Mouse (Mus musculus) erythroblast, embryonic 14.5 days (primary cell): ENCODE measurements around the gene Kmt2b. TPM values are rescaled to one million over a fixed set of nuclear protein-coding genes. Genes with fewer than 3 reads are reported as not detected.

Experiments
- H3K27me3 ChIP-seq: 2 replicates; pipeline ENCODE4 v1.6.1; 2012; ENCODE audit warnings: inconsistent platforms; ENCODE audit not compliant: control insufficient read depth
- H3K36me3 ChIP-seq: 2 replicates; pipeline ENCODE4 v1.6.1; 2012; ENCODE audit warnings: mild to moderate bottlenecking, inconsistent platforms; ENCODE audit not compliant: control insufficient read depth
- H3K4me1 ChIP-seq: 2 replicates; pipeline ENCODE4 v1.6.1; 2012; ENCODE audit warnings: inconsistent platforms; ENCODE audit not compliant: control insufficient read depth
- H3K4me3 ChIP-seq: replicated peaks from 2 replicates; pipeline ENCODE3; 2012; ENCODE audit warnings: moderate library complexity, mild to moderate bottlenecking, inconsistent platforms
- H3K9me3 ChIP-seq: 2 replicates; pipeline ENCODE4 v1.6.1; 2012; ENCODE audit warnings: low read length, inconsistent platforms, mixed read lengths; ENCODE audit not compliant: control insufficient read depth
- GATA1 ChIP-seq: IDR thresholded peaks from 2 replicates; pipeline ENCODE4 v1.6.1; 2012; ENCODE audit warnings: low read length, inconsistent platforms, mixed read lengths
- TAL1 ChIP-seq: IDR thresholded peaks from 3 replicates; pipeline ENCODE4 v1.6.1; 2012; ENCODE audit warnings: low read length, inconsistent platforms, mixed read lengths
- polyA plus RNA-seq: library from polyadenylated mRNA; stranded (reverse); fragments of >175 nt; gene quantifications from 2 replicates; pipeline ENCODE4 v1.2.3, GENCODE M21; 2012

The Kmt2b gene
- polyA plus RNA-seq, 1 experiment: 5.2 TPM

- H3K4me3 ChIP-seq: no peak overlapping the region
- H3K36me3 ChIP-seq: no peaks in the 10 kb centered on the region
- H3K27me3 ChIP-seq: no peaks in the 10 kb centered on the region
- peaks cover 14% of the 10 kb centered on the region for H3K4me1 ChIP-seq
- H3K9me3 ChIP-seq: no peaks in the 10 kb centered on the region
- TF ChIP-seq TAL1 (no peak), GATA1 (no peak)
Measured at GRCm38 (mm10) chr7:30604944-30605343, 16.4 kb upstream of the Kmt2b start.

DNA sequence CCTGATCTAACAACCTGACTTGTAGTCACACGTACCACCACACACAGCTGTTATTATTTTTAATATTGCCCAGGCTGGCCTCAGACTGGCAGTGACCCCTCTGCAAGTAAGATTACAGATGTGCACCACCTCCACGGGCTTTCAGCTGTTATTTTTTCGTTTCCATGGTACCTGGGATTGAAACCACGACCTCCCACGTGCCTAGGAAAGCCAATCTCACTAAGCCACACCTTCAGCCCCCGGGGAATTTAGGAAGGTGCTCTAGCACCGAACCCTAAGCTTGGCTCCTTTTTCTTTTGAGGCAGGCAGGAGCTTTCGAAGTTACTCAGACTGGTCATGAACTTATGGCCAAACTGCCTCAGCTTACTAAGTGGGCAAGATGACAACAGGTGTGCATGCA, 15.9 kb upstream of the Kmt2b start:
- H3K9me3 ChIP-seq: no peaks in the 10 kb centered on the region
- no peaks in the 10 kb centered on the region for H3K36me3 ChIP-seq
- no peak overlapping the region for H3K4me3 ChIP-seq
- TF ChIP-seq TAL1: no peak
- TF ChIP-seq GATA1: no peak
- H3K27me3 ChIP-seq: no peaks in the 10 kb centered on the region
- peaks cover 18% of the 10 kb centered on the region for H3K4me1 ChIP-seq

- no peaks in the 10 kb centered on the region for H3K36me3 ChIP-seq
- H3K9me3 ChIP-seq: no peaks in the 10 kb centered on the region
- H3K4me1 ChIP-seq: peaks cover 18% of the 10 kb centered on the region
- H3K27me3 ChIP-seq: no peaks in the 10 kb centered on the region
- TF ChIP-seq GATA1 (no peak), TAL1 (no peak)
- no peak overlapping the region for H3K4me3 ChIP-seq
Measured at GRCm38 (mm10) chr7:30602583-30602982, 14.1 kb upstream of the Kmt2b start.

- H3K27me3 ChIP-seq: peaks cover 4% of the 10 kb centered on the region; the same call in 1 of the 2 replicates
- TF ChIP-seq GATA1 (no peak), TAL1 (no peak)
- peaks cover 18% of the 10 kb centered on the region for H3K4me1 ChIP-seq
- H3K4me3 ChIP-seq: peak overlapping the region; percentile 39
- no peaks in the 10 kb centered on the region for H3K9me3 ChIP-seq
- H3K36me3 ChIP-seq: no peaks in the 10 kb centered on the region
Measured at GRCm38 (mm10) chr7:30600651-30601050, 12.1 kb upstream of the Kmt2b start.

- no peak for TF ChIP-seq TAL1
- no peak for TF ChIP-seq GATA1
- Histone ChIP-seq H3K27me3 (peaks cover 9% of the 10 kb centered on the region), H3K9me3 (no peaks in the 10 kb centered on the region), H3K4me1 (peaks cover 20% of the 10 kb centered on the region), H3K36me3 (no peaks in the 10 kb centered on the region), H3K4me3 (peak overlapping the region; percentile 39)
Measured at GRCm38 (mm10) chr7:30599933-30600353, 11.4 kb upstream of the Kmt2b start.

DNA sequence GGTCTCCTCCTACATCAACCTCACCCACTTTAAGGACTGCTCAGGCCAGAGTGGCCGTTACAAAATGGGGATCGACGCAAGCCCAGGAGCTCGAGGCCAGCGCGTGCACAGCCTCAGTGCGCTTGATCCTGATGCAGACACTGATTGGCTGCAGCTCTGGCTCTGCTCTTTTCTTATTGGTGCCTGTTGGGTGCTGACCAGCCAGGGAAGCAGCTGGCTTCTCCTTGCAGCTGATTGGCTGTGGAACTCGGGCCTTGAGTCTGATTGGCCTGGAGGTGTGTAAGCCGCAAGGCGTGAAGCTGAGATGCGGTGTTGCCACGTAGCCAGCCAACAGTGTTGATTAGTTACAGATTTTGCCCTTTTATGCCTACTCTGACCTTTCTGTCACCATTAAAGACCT, 10.3 kb upstream of the Kmt2b start, which contains the start of gene Zbtb32:
Zbtb32 (minus strand) TSS at position 124 of the 400 bp plus-strand sequence.
- Histone ChIP-seq H3K27me3 (peaks cover 11% of the 10 kb centered on the region), H3K4me1 (peaks cover 32% of the 10 kb centered on the region), H3K36me3 (no peaks in the 10 kb centered on the region), H3K9me3 (no peaks in the 10 kb centered on the region), H3K4me3 (peak within 1 kb of the TSS; percentile 39)
- TF ChIP-seq TAL1 (no peak), GATA1 (no peak)

- Histone ChIP-seq H3K4me3 (no peak overlapping the region), H3K36me3 (no peaks in the 10 kb centered on the region), H3K4me1 (peaks cover 42% of the 10 kb centered on the region), H3K27me3 (peaks cover 11% of the 10 kb centered on the region), H3K9me3 (no peaks in the 10 kb centered on the region)
- TF ChIP-seq GATA1: no peak
- no peak for TF ChIP-seq TAL1
Measured at GRCm38 (mm10) chr7:30596811-30597210, 8.3 kb upstream of the Kmt2b start.

- Histone ChIP-seq H3K9me3 (no peaks in the 10 kb centered on the region), H3K4me3 (no peak overlapping the region), H3K4me1 (peaks cover 45% of the 10 kb centered on the region), H3K27me3 (peaks cover 11% of the 10 kb centered on the region), H3K36me3 (no peaks in the 10 kb centered on the region)
- TF ChIP-seq TAL1: no peak
- no peak for TF ChIP-seq GATA1
Measured at GRCm38 (mm10) chr7:30596093-30596492, 7.6 kb upstream of the Kmt2b start.

DNA sequence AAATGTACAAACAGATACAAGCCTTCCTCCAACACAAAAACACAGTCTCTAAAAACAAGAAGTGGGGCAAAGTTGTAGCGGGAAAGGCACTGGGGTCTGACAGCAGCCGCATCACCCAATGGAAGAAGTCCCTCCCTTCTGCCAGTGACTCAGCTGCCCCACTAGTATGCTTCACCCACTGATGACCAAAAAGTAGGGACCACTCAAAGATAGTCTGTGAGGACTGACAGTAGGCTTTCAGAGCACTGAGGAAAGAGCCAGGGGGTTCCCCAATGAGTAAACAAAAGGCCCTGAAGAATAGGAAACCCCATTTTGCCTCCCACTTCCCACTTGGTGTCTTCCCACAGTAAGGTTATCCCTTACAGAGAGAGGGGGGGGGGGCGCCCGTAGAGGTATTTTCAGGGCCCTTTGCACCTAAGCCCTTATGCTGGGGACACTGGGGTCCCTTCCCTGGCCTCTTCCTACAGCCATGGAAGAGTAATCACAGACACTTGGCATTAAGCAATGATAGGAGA, 6.0 kb upstream of the Kmt2b start:
- TF ChIP-seq TAL1: no peak
- TF ChIP-seq GATA1: no peak
- Histone ChIP-seq H3K9me3 (no peaks in the 10 kb centered on the region), H3K4me3 (no peak overlapping the region), H3K4me1 (peaks cover 41% of the 10 kb centered on the region), H3K36me3 (no peaks in the 10 kb centered on the region), H3K27me3 (peaks cover 11% of the 10 kb centered on the region)
